ENCODE assay signal across 10 mouse cellular contexts in the genomic region with DNA sequence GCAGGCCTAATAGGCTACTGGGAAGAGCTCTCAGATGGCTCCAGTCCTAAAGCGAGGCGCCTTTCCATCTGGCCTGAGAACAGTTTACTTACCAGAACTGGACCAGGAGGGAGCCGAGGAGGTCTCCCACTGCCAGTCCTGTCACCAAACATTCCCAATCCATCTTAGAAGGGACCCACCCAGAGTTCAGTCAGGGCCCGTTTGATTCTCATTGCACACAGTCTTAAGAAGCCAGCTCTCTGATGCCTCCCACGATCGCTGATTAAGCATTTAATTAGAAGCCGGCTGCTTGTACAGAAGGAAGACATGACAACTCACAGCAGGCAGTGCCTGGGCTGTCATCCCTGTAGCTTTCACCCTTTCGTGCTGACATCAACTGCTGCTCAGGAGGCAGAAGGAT.
DNase-seq lines count a peak whose midpoint lies in the region; ATAC-seq lines count a peak whose summit lies in the region.
"Had no signal": no experiment of that assay in that cellular context is flagged by ENCODE, and none has a peak within 500 bp of the region (broad histone marks: within the 10 kb centered on the region; RNA-seq: fewer than 3 reads in every experiment).

No protein-coding gene starts in this region.

- H3K9ac ChIP-seq in kidney, embryonic 14.5 days (ENCODE audit: low read depth, low read length) = no peak overlapping the region

- 45% methylated on average over 8 of the region's 8 CpGs for whole genome bisulfite sequencing in kidney, embryonic 14.5 days

- ATAC-seq in kidney, embryonic 14.5 days (ENCODE audit: low FRiP score, low TSS enrichment) = peak; percentile 24; the same call in 1 of the 2 replicates
- no peak for ATAC-seq in CD4-positive, CD25-positive, alpha-beta regulatory T cell, adult 4 months

- H3K4me1 ChIP-seq in kidney, embryonic 14.5 days (ENCODE audit: control insufficient read depth, insufficient read depth, low read length) = no peaks in the 10 kb centered on the region

- no peak for DNase-seq in kidney, adult 9 months
- DNase-seq in right cerebral cortex, postnatal 10 days (ENCODE audit: low spot score in 2 of 2) = peak; percentile 40 to 50
- DNase-seq in right cerebral cortex, postnatal 25 days = no peak
- peak; percentile 50 to 51 for DNase-seq in heart, postnatal 14 days
- DNase-seq in gastrocnemius, postnatal 10 days = no peak
- DNase-seq in gastrocnemius, adult 8-10 months (ENCODE audit: low spot score in 2 of 2) = no peak
- DNase-seq: kidney, adult 18-20 months; thymus, adult 2 months had no signal

- H3K9me3 ChIP-seq in kidney, embryonic 14.5 days (ENCODE audit: control insufficient read depth, low read length) = no peaks in the 10 kb centered on the region

- no peak overlapping the region for H3K4me2 ChIP-seq in kidney, embryonic 14.5 days (replicated peaks; ENCODE audit: low read depth, low read length)

- H3K27me3 ChIP-seq in kidney, embryonic 14.5 days (ENCODE audit: control insufficient read depth, insufficient read depth, low read length) = no peaks in the 10 kb centered on the region

- peaks cover 12% of the 10 kb centered on the region; the same call in 1 of the 2 replicates for H3K36me3 ChIP-seq in kidney, embryonic 14.5 days (ENCODE audit: control insufficient read depth, insufficient read depth, low read length)

- no peak overlapping the region for H3K27ac ChIP-seq in kidney, embryonic 14.5 days (ENCODE audit: low read depth, low read length)

- intact Hi-C loops in heart, postnatal 14 days (cut with DNase I) = no loop called here

- no peak overlapping the region for H3K4me3 ChIP-seq in kidney, embryonic 14.5 days (ENCODE audit: low read length)

Comparison
In these comparisons a context has a peak if more than half of its experiments do, and no peak if none do; other contexts are left out.
1. DNase-seq: peak in right cerebral cortex, postnatal 10 days (2 of 2) and heart, postnatal 14 days (2 of 2); none in kidney, adult 9 months (single experiment), right cerebral cortex, postnatal 25 days (single experiment), gastrocnemius, postnatal 10 days (single experiment) and gastrocnemius, adult 8-10 months (0 of 2).